Mouse (Mus musculus) left cerebral cortex, postnatal 36 days (tissue): Measurements from ENCODE around the gene 1810055G02Rik. TPM values are rescaled to one million over a fixed set of nuclear protein-coding genes. Genes with fewer than 3 reads are reported as not detected.

ENCODE experiments used
- DNase-seq, 2 experiments: peaks; one replicate each; pipeline ENCODE4 v3.0.0; 2021 to 2022; ENCODE audit warnings: low spot score in 2 of 2, mixed read lengths in 1 of 2
- intact Hi-C: fragments of 180-260 bp; cut with DNase I; formaldehyde crosslinking; loops from one replicate; pipeline ENCODE4 v1.15.1; 2025
- total RNA-seq, 2 experiments: library from RNA; stranded (reverse); gene quantifications; 2 replicates each; pipeline ENCODE4 v1.2.3; 2021

1810055G02Rik gene
- 10 to 100 TPM; 32.7 to 33.5 TPM for total RNA-seq

DNA sequence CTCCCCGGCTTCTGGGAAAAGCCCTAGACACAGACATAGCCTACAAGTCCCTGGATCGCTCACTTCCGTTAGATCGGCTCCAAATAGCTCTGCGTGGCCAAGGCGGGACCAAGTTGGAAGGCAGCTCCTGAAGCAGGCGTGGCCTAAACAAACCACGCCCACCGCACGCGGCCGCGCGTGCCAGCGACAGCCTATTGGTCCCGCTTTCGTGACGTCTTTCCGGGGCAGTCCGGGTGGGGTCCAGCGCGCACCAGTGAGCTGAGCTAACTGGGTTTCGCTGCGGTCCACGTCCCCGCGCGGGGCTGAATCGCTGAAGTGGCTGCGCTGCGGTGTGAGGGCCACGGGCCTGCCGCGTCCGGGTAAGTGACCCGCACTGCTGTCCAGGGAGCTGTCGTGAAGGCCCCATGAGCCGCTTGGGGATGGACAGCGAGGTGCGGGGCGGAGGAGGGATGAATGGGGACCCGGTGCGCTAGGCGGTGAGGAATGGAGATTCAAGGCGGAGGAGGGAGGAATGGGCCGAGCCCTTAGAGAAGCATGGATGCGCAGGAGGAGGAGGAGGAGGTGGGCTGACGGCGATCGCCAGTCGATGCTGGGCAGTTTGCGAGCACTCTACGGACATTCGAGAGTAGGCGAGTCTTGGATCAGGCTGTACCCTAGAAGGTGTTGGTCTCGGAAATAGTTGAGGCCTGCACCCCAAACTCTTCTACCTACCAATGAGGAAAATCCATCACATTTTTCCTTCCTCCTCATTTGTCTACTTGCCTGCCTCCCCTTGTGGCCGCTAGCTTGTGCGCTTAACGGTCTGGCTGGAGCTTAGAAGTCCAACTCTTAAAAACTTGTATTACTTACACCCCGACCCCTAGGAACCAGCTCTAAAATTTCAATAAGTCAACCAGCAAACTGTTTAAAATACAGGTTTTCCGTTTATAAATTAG lies at the start of gene 1810055G02Rik:
1810055G02Rik (plus strand) TSS at position 216 of the 935 bp plus-strand sequence.
- intact Hi-C loops: loop anchor here (5.0 kb wide), 1 partner anchor 59 kb away; the partner anchor contains the start of gene Kmt5b
- DNase-seq: peak; percentile 99

DNA sequence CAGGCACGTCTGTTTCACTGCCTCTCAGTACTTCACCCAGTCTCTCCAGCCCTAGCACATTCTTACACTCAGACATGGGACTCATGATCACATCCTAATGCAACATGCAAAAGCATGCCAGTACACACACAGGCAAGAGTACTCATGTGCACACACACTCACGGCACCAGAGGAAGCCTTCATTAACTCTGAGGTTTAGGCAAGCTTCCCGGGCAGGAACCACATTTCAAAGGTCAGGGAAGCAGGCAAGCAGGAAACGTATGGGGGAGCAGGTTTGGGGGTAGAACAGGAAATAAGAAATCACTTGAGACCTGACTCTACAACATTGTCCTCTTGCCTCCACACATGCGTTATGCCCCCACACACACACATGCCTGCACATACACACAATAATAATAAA lies 42.6 kb upstream of the 1810055G02Rik start:
- intact Hi-C loops: no loop called here
- DNase-seq: no peak

DNA sequence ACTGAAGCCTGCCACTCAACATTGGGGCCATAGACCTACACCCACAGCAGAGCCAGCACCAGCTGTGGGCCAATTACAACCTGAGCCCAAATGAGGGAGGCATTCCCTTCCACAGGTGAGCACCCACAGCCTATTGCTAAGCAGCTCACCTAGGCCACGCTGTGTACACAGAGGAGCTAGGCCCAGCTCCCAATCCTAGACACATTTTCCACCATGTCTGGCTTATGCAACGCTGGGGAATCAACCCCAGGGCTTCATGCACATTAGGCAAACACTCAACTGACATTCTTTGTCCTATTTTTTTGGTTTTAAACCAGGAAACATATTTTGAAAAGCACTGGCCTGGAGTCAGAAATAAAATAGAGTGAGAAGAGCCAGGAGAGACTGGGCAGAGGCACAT lies 41.5 kb upstream of the 1810055G02Rik start:
- no peak for DNase-seq
- intact Hi-C loops: no loop called here

DNA sequence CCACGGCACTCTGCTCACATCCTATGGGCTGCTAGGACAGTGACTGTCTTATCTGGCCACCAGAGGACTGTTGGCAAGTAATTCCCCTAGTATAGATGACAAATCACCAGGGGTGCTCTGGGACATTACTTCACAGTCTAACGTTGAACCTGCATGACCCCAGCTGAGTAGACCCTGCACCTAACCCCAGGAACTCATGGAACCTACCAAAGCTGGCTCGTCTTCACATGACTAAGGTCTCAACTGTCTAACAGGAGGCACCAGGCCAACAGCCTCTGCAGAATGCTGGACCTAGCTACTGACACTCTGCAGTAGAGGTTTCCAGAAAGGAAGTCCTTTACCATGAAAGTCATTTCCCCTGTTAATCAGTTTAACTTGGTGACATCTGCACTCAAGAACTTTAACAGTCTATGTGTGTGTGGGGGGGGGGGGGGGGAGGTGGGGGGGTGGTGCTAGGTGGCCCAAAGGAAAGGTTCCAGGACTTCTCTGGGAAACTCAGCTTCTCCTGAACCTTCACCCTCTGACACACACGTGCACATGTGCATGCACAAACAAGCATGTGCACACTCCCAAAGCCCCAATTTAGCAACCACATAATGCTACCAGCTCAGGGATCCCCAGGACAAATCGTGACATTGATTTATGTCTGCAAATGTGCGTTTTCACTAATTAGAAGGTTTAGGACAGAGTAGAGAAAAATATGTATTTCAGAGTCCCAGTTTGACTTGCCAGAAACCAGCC lies 40.8 kb upstream of the 1810055G02Rik start:
- DNase-seq: no peak
- intact Hi-C loops: no loop called here

DNA sequence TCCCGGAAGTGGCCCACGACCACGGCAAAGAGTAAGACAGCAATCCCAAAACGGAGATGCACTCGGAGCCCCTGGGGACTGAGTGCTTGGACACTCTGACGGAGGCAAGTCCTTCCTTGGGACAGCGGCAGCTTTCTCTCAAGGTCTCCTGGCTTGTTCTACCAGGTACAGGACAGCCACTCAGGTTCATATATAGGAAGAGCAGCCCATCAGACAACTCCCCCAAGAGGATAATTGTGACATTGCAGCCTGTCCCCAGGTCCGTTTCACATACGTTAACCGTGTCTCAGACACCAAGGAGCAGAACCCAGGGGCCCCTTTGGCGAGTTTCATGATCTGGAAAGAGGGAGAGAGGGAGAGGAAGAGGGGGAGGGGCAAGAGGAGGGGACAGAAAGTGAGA lies 40.1 kb upstream of the 1810055G02Rik start:
- intact Hi-C loops: no loop called here
- DNase-seq: no peak

DNA sequence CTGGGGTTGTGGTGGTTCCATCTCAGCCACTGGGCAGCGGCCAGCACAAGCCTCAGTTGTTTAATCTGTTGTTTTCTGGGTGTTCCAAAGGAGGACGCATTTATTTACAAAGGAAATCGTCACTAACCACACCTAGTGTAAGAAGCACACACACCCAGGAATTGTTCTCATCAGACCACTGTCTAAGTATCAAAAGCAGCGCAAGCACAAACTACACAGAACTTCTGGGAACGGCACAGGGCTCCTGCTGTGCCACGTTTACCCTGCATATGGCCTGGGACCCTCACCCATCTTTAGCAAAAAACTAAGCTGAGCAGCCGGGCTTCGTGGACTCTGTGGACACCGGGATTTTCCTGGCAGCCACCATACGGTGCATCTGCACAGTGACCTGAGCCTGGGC lies 39.5 kb upstream of the 1810055G02Rik start:
- DNase-seq: no peak
- intact Hi-C loops: no loop called here

DNA sequence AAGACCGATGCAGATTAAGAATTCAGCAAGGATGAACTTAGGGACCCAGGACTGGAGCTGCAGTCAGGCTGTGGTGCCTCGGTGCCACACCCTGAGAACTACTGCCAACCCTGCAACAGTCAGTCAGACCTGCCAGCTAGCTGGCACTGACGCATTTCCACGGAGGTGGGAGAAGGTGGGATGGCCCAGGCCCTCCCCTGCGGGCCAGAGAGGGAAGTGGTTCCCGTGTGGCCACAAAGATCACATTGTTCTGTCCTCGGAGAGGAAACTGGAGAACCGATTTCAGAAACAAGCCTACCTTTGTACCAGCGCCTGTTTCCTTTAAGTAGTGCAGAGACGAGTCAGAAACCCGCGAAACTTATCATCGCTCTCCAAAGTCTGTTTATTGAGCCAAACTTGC lies 39.0 kb upstream of the 1810055G02Rik start:
- DNase-seq: no peak
- intact Hi-C loops: no loop called here

DNA sequence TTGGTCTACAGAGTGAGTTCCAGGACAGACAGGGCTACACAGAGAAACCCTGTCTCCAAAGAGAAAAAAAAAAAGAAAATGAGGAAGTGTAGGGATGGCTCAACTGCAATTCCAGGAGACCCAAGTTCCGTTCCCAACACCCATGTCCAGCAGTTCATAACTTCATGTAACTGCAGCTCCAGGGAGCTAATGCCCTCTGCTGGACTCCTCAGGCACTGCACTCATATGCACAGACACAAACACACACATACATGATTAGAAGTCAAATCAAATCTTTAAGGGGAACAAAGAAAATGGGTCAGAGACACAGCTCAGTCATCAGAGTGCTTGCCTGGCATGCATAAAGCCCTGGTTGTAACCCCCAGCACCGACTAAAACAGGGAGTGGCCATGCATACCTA lies 34.9 kb upstream of the 1810055G02Rik start:
- intact Hi-C loops: no loop called here
- no peak for DNase-seq

DNA sequence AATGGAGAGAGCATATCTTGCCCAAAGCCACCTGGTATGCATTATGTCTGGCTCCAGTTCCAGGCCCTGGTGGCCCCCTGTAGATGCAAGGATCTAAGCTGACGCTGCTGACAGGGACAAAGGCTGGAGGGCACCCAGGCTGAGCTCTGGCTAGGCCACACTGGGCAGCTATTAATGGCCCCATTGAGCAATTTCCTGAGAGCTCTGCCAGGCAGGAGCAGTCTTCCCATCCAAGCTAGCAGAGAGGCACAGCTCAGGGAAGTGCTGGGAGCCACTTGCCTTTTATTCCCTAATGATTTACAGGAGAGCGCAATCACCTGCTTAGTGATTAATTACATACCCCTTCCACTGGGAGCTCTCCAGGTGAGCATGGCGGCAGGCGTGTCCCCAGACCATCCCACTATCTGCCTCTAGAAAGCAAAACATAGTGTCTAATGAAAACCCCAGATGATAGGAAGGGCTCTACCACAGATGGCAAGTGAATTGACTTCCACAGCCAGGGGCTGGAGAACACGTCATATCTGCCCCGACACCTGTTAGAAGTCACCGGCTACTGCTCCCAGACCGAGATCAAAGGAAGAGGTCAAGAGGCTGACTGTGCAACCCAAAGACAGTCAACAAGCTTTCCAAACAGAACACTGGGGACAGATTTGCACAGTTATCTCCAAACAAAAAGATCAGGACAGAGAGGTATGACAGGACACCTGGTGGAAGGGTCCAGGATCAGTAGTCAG lies 33.8 kb upstream of the 1810055G02Rik start:
- DNase-seq: no peak
- intact Hi-C loops: no loop called here

DNA sequence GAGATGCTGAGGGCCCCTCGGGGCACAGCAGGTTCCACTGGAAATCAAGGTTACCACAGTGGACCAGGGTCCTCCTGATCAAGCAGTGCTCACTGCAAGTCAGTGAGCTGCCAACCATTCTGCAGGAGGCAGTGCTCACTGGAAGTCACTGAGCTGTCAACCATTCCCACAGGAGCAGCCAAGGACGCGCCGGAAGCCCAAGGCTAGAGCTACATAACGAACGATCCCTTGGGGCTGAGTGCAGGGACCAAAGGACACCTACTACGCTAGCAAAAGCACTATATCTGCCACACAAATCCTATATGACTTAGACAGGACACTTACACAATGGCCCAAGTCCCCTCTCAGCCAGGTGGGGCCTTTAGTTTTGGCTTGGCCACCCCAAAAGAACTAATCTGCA lies 27.4 kb upstream of the 1810055G02Rik start:
- no peak for DNase-seq
- intact Hi-C loops: no loop called here

DNA sequence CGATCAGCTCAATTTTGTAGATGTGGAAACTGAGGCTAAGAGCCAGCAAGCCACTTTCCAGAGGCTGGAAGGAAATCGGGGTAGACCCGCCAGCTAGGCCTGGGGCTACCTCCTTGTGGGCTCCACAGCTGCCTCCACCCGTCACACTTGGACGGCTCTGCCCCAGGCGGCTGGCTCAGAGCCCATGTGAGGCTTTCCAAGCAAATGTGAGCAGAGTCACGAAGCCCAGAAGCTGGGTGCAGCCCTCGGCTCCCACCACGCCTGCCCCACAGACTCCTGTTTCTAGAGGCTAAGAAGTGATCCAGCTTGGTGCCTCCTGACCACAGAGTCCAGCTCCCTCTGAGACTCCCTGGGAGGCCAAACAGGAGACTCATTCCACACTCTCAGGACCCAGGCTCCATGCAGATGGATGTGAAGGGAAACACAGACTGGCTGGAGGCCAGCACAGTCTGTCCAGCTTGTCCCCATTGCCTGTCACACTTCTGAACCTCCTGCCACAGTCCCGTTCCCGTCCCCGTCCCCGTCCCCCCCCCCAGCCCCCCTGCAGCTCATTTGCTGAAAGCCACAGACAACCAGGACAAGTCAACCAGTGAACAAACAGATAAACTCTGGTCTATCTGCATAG lies 26.7 kb upstream of the 1810055G02Rik start:
- intact Hi-C loops: no loop called here
- DNase-seq: peak in 1 of 2 experiments; percentile 50

DNA sequence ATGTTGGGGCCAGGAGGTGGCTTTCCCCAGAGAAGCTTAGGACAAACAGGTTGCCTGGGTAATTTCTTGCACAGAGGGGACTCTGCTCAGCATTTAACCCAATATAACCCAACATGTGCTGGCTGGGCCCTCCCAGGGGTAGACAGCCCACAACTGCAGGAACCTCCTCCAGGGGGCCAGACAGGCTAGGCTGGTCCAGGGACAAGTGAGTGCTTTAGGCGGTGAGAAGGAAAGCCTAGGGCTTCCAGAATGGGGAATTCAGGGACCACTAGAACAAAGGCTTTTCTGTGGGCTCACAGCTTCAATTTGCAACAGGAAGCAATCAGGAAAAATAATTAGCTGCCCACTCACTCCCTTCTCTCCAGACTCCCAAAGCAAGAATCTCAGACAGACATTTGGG lies 23.7 kb upstream of the 1810055G02Rik start:
- intact Hi-C loops: no loop called here
- no peak for DNase-seq

DNA sequence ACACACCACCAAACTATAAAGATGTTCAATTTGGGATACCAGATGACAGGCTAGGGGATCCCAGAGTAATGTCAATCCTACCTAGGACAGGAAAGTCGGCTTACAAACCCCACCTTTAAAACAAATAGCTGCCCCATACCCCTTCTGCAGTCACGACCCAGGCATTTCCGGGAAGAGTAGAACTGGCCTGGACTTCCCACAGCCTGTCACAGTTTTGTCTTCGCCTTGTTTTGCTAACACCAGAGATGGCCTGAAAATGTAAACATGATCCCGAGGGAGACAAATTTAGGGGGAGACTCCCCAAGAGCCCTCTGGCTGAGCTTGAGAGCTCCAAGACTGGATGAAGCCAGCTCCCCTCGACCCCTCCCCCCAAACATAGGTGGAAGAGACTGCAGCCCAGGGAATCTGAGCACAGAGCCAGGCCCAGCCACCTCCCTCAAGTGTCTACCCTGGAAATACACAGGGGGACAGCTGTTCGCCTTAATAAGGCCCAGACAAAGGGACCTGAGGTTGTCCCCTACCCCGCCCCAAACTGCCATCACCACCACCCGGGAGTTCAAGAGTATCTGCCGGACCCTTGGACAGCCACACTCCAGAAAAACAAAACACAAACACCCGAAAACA lies 23.0 kb upstream of the 1810055G02Rik start:
- DNase-seq: no peak
- intact Hi-C loops: no loop called here

DNA sequence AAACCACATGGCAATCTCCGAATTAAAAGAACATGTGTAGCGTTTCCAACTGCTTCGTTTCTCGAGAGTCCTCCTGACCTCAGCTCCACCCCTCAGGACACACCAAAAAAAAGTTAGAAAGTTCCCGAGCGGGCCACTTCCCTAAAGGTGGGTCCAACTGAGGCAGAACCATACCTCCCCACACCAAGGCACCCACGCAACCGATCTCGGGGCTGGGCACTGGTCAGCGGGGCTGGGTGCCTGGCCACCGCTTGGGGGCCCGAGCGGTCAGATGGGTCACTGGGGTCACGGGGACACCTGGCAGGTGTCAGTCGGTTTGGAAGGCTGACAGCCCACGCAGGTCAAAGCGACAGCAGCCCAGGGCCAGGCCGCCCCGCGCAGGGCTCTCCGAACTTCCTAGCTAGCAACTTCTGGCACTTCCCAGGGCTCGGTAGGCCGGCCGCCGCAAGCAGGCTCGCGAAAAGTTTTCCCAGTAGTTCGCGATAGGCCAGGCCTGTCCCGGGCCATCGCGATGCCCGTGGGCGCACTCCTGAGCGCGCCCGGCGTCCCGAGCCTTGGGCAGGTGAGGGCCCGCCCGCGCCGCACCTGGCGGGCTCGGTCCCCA lies 22.4 kb upstream of the 1810055G02Rik start:
- intact Hi-C loops: no loop called here
- DNase-seq: no peak

DNA sequence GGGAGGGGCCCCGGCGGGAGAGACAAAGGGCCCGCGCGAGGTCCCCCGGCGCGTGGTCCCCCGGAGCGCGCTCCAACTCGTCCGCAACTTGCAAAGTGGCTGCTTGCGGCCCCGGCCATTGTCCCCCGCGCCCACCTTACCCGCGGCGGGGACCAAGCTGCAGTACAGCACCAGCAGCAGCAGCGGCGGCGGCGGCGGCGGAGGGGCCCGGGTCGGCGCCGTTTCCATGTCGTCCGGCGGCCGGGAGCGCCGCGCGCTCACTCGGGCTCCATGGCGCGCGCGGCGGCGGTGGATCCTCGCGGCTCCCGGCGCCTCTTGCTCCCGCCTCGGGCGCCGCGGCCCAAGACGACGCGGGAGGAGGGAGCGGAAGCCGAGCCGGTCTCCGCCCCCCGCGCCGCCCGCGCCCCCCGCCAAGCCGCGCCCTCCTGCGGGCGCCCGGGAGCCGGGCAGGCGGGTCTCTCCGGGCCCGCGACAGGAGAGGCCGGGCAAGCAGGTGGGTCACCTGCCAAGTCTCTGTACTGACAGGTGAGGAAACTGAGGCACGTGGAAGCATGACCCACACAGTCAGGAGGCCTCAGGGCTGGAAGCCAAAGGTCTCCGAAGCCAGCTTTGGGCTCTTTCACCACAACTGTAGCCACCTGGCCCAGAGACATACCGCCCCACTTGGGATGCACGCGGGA lies 21.7 kb upstream of the 1810055G02Rik start, which contains the start of gene Lrp5:
Lrp5 (minus strand) TSS at position 350 of the 680 bp plus-strand sequence.
- intact Hi-C loops: no loop called here
- no peak for DNase-seq

DNA sequence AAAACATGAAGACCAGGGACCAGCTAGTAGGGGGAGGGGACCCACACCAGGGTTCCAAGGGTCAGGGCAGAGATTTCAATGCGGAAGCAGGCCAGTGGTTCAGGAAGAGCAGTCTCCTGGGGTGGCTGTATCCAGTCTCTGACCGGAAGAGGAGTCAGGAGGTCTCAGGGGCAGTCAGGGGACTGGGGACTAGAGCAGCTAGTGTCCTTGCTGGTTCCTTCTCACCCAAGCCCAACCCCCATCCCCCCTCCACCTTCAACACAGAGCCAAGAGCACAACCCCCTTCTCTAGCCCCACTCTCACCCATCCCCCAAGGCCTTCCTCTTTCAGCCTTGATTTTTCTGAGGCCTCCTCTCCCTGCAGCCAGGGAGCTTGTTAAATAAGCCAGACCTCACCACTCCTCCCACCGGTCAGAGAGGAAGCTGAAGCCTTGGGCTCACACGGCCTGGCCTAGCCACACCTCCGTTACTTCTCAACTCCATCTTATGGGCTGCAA lies 20.4 kb upstream of the 1810055G02Rik start:
- DNase-seq: no peak
- intact Hi-C loops: no loop called here

DNA sequence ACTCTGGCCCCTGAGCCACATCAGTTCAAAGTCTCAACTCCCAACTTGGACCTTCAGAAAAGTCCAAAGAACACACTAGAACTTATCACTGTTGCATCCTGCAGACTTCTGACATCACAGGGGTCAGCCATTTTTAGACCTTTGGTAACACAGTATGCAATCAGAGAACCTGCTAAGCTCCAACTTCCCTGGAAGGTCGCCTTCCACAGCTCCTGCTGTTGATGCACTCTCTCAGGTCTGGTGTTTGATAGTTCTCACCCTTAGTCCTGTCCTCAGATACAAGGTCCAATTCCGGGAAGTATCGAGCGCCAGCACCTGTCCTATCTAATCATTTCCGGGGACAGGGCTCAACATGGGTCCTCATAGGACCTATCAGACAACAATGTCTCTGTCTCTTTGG lies 16.8 kb upstream of the 1810055G02Rik start:
- intact Hi-C loops: no loop called here
- DNase-seq: no peak
